Mouse (Mus musculus) heart, adult 2 months (tissue): ENCODE measurements around the gene Prdm16. TPM values are rescaled to one million over a fixed set of nuclear protein-coding genes. Genes with fewer than 3 reads are reported as not detected.

Experiments used
- DNase-seq, 2 experiments: peaks; one replicate each; pipeline ENCODE4 v3.0.0; 2021
- H3K27ac ChIP-seq: fragments of 200-600 bp; 2 replicates; pipeline ENCODE4 v1.8.1; 2022
- H3K27me3 ChIP-seq: fragments of 200-500 bp; 2 replicates; pipeline ENCODE4 v1.6.1; 2012; ENCODE audit warnings: mild to moderate bottlenecking, low read length, inconsistent platforms, mixed read lengths; ENCODE audit not compliant: control insufficient read depth, insufficient read depth
- H3K36me3 ChIP-seq: fragments of 200-500 bp; 2 replicates; pipeline ENCODE4 v1.6.1; 2012; ENCODE audit warnings: low read length, inconsistent platforms; ENCODE audit not compliant: control insufficient read depth, insufficient read depth
- H3K4me1 ChIP-seq: fragments of 200-500 bp; 2 replicates; pipeline ENCODE4 v1.6.1; 2011; ENCODE audit warnings: low read length; ENCODE audit not compliant: control insufficient read depth, insufficient read depth
- H3K4me3 ChIP-seq: fragments of 200-600 bp; 2 replicates; pipeline ENCODE4 v1.8.1; 2022
- H3K79me2 ChIP-seq: fragments of 200-500 bp; replicated peaks from 2 replicates; pipeline ENCODE4 v1.6.1; 2012; ENCODE audit warnings: mild to moderate bottlenecking, inconsistent platforms, low read length, moderate library complexity, mixed read lengths; ENCODE audit not compliant: control insufficient read depth, insufficient read depth
- H3K9ac ChIP-seq: fragments of 200-500 bp; 2 replicates; pipeline ENCODE4 v1.6.1; 2012; ENCODE audit warnings: low read depth, mild to moderate bottlenecking, control low read depth, inconsistent platforms, low read length, mixed read lengths
- CTCF ChIP-seq: fragments of 200-600 bp; IDR thresholded peaks from 2 replicates; pipeline ENCODE4 v1.8.1; 2022; ENCODE audit warnings: antibody characterized with exemption, mild to moderate bottlenecking, moderate library complexity
- EP300 ChIP-seq: fragments of 200-500 bp; IDR thresholded peaks from 2 replicates; pipeline ENCODE4 v1.6.1; 2011; ENCODE audit warnings: low read depth, low read length, control low read depth; ENCODE audit not compliant: insufficient read depth
- POLR2A ChIP-seq: fragments of 200-500 bp; IDR thresholded peaks from 2 replicates; pipeline ENCODE4 v1.6.1; 2011; ENCODE audit warnings: mild to moderate bottlenecking, low read depth, low read length, control low read depth; ENCODE audit not compliant: insufficient read depth
- WGBS: fragments of 180-500 bp; shearing (Covaris S2); methylation state at CpG from one replicate; pipeline ENCODE4 v1.1.7; 2018; 5-methylcytosine and 5-hydroxymethylcytosine counted together
- intact Hi-C: fragments of 180-260 bp; cut with DNase I; formaldehyde crosslinking; loops from one replicate; pipeline ENCODE4 v1.15.1; 2025
- polyA plus RNA-seq: library from polyadenylated mRNA; depleted of rRNA; stranded (reverse); fragments of >200 nt; gene quantifications from 2 replicates; pipeline ENCODE4 v1.2.3, GENCODE M21; 2012
- total RNA-seq, 2 experiments: library from RNA; stranded (reverse); gene quantifications; 2 replicates each; pipeline ENCODE4 v1.2.3; 2021

Prdm16 gene
- total and polyA plus RNA-seq, 3 experiments, result 7.6 to 18.1 (median 16.8) TPM

DNA sequence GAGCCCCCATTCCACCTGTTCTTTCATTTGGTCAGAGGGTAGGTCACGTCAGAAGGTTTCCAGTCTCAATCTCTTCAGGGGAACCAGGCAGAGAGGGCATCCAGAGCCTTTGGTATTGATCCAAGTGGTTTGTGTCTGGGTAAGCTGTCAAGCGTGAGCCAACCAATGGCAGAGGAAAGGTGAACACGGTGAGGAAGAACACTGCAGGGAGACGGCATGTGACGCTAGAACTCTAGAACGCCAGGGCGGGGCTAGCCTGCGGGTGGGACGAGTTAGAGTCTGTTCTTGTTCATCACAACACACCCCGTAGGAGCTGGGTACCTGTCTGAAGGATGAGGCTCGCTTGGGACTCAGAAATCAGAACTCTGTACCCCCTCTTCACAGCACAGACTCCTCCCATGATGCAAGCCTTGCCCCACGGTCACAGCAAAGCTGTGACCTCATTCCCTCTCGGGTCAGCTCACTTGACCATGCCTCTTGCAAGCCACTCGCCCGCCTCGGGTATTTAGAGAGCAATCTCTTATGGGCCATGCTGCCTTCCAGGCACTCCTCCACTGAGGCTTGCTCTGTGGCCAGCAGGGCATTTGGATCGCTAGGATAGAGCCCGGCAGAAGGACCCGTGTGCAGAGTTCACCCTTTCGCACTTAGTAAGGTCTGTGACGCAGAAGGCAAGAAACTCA is 89.4 kb downstream of the Prdm16 start:
- H3K79me2 ChIP-seq, result no peaks in the 10 kb centered on the region
- DNase-seq, result peak in 1 of 2 experiments; percentile 63
- peak overlapping the region; percentile 18 for H3K27ac ChIP-seq
- H3K36me3 ChIP-seq, result no peaks in the 10 kb centered on the region
- intact Hi-C loops, result no loop called here
- peaks cover 2% of the 10 kb centered on the region; the same call in 1 of the 2 replicates for H3K4me1 ChIP-seq
- H3K27me3 ChIP-seq, result no peaks in the 10 kb centered on the region
- H3K4me3 ChIP-seq, result no peak overlapping the region
- TF ChIP-seq POLR2A, result no peak
- no peak for TF ChIP-seq CTCF
- 0 out of 2 replicates have a peak, but pooled peaks have one; percentile 12 for TF ChIP-seq EP300
- H3K9ac ChIP-seq, result no peak overlapping the region
- 57% methylated on average over 21 of the region's 21 CpGs for WGBS

DNA sequence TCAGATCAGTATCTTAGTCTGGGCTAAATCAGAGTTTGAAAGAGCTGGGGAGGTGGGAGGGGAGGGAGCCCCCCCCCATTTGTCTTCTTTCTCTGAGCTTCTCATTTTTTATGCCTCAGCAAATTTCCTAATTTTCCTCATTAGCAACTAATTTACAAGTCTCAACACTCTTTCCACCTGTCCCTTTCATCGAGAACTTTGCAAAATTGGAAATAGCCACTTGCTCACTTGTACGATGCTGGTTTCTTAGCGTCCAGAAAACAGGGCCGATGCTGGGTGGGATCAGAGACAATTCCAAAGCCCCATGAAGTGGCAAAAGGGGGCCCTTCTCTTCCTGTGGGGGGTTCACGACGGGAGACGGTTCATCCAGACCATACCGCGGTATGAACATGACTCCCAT is 91.4 kb downstream of the Prdm16 start:
- no peak overlapping the region for H3K27ac ChIP-seq
- TF ChIP-seq POLR2A (no peak), CTCF (no peak), EP300 (no peak)
- H3K4me3 ChIP-seq, result no peak overlapping the region
- H3K4me1 ChIP-seq, result peaks cover 2% of the 10 kb centered on the region; the same call in 1 of the 2 replicates
- H3K27me3 ChIP-seq, result no peaks in the 10 kb centered on the region
- intact Hi-C loops, result no loop called here
- H3K79me2 ChIP-seq, result no peaks in the 10 kb centered on the region
- DNase-seq, result no peak
- no peak overlapping the region for H3K9ac ChIP-seq
- no peaks in the 10 kb centered on the region for H3K36me3 ChIP-seq
- WGBS, result 59% methylated on average over 9 of the region's 9 CpGs

DNA sequence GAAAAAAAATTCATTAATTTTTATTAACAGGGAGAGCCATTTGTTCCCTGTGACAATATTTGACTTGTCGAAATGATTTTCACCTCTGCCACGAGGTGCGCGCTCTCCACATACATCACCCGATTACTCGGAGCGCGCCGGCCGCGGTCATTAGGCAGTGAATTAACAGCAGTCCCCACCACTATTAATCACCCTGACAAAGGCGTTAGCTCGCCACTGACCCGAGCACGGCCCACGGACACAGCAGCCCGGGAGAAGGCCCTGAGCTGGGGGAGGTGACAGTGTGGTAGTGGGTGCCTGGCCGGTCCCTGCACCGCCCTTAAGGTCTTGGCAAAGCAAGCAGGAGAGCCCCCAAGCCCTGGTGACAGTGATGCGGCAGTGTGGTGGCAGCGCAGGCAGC is 92.8 kb downstream of the Prdm16 start:
- H3K4me1 ChIP-seq, result peaks cover 2% of the 10 kb centered on the region; the same call in 1 of the 2 replicates
- no peaks in the 10 kb centered on the region for H3K79me2 ChIP-seq
- H3K27me3 ChIP-seq, result no peaks in the 10 kb centered on the region
- DNase-seq, result no peak
- TF ChIP-seq EP300 (no peak), POLR2A (no peak), CTCF (no peak)
- intact Hi-C loops, result loop anchor here (5.0 kb wide), 1 partner anchor 78 kb away; no protein-coding TSS in a partner anchor
- H3K36me3 ChIP-seq, result no peaks in the 10 kb centered on the region
- WGBS, result 68% methylated on average over 21 of the region's 21 CpGs
- H3K27ac ChIP-seq, result no peak overlapping the region
- H3K4me3 ChIP-seq, result no peak overlapping the region
- H3K9ac ChIP-seq, result no peak overlapping the region

DNA sequence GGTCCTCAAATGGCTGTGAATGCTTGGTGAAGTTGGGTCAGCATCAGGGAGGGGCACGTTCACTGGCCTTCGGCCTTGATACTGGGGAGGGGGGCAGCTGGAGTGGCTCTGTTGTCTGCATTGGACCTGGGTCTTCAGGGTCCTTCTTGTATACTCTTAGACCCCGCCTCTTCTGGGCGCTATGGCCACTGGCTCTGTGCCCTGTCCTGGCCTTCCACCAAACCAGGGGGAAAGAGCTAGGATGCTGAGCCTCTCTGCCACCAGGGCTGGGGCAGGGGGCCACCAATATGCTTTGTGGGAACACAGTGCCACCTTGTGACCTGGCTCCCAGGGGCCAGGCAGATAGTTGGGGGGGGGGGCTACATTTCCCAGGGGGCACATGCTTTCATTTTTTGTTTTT is 93.5 kb downstream of the Prdm16 start:
- H3K79me2 ChIP-seq, result no peaks in the 10 kb centered on the region
- H3K36me3 ChIP-seq, result no peaks in the 10 kb centered on the region
- H3K4me3 ChIP-seq, result peak overlapping the region; percentile 12; the same call in 1 of the 2 replicates
- H3K4me1 ChIP-seq, result peaks cover 2% of the 10 kb centered on the region; the same call in 1 of the 2 replicates
- DNase-seq, result peak; percentile 33 to 48
- no peaks in the 10 kb centered on the region for H3K27me3 ChIP-seq
- 39% methylated on average over 4 of the region's 4 CpGs for WGBS
- H3K27ac ChIP-seq, result peak overlapping the region; percentile 87
- TF ChIP-seq EP300, result no peak
- no peak for TF ChIP-seq POLR2A
- 0 out of 2 replicates have a peak, but pooled peaks have one; percentile 9 for TF ChIP-seq CTCF
- H3K9ac ChIP-seq, result peak overlapping the region; percentile 48
- intact Hi-C loops, result loop anchor here (5.0 kb wide), 1 partner anchor 79 kb away; no protein-coding TSS in a partner anchor

DNA sequence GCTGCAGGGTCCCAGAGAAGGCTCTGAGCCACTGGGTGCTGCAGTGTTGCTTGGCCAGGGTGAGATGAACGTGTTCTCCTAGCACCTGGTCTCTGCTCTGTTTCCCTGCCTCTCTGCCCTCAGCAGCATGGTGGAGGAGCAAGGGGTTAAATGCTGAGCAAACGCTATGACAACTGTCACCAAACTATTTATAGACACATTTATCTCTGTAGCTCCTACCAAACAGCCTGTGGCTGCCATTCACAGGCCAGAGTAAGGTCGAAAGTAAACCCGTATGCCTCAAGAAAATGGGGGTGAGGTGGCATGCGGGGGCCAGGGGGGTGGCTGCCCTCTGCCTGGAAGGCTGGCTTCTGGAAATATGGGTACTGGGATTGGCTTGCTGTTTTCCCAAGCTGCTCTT is 94.1 kb downstream of the Prdm16 start:
- 34% methylated on average over 5 of the region's 5 CpGs for WGBS
- TF ChIP-seq EP300 (no peak), CTCF (no peak), POLR2A (no peak)
- Histone ChIP-seq H3K4me1 (peaks cover 2% of the 10 kb centered on the region; the same call in 1 of the 2 replicates), H3K27ac (peak overlapping the region; percentile 87), H3K4me3 (peak overlapping the region; percentile 12; the same call in 1 of the 2 replicates), H3K36me3 (no peaks in the 10 kb centered on the region), H3K9ac (peak overlapping the region; percentile 48), H3K79me2 (no peaks in the 10 kb centered on the region), H3K27me3 (no peaks in the 10 kb centered on the region)
- intact Hi-C loops, result loop anchor here (5.0 kb wide), 1 partner anchor 80 kb away; no protein-coding TSS in a partner anchor
- DNase-seq, result peak in 1 of 2 experiments; percentile 29

DNA sequence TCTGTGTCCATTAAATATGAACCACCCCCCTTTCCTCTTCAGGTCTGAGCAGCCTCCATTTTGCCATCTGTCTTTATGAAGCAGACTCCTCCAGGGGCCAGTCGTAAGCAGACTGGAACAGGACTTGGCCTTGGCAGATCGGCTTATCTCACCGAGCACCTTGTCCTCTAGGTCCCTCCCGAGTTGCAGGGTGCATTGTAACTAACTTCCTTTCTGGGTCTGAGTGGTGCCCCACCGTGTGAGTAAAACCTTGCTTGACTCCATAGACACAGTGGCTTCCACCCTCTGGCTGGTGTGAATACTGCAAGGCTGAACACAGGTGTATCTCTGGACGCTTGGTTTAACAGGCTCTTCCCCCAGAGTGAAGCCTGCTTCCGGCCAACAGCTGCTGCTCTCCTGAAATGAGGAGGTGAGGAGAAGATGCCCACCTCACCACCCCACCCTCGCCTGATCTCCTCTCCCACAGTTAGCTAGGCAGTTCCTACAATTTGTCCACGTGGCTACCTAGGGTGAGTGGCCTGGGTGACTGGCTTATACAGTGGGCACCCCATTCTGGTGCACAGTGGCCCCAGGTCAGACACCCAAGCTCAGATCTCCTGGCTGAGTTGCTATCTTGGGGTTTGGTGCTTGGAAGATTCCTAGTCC is 94.9 kb downstream of the Prdm16 start:
- intact Hi-C loops, result loop anchor here (5.0 kb wide), 1 partner anchor 81 kb away; no protein-coding TSS in a partner anchor
- Histone ChIP-seq H3K9ac (no peak overlapping the region), H3K27ac (peak overlapping the region; percentile 87), H3K27me3 (no peaks in the 10 kb centered on the region), H3K4me3 (no peak overlapping the region), H3K4me1 (peaks cover 2% of the 10 kb centered on the region; the same call in 1 of the 2 replicates), H3K79me2 (no peaks in the 10 kb centered on the region), H3K36me3 (no peaks in the 10 kb centered on the region)
- TF ChIP-seq EP300 (0 out of 2 replicates have a peak, but pooled peaks have one; percentile 11), CTCF (peak; percentile 47), POLR2A (no peak)
- 36% methylated on average over 9 of the region's 9 CpGs for whole genome bisulfite sequencing
- no peak for DNase-seq
